20 mouse cellular contexts compared by ENCODE assay signal in the genomic region with DNA sequence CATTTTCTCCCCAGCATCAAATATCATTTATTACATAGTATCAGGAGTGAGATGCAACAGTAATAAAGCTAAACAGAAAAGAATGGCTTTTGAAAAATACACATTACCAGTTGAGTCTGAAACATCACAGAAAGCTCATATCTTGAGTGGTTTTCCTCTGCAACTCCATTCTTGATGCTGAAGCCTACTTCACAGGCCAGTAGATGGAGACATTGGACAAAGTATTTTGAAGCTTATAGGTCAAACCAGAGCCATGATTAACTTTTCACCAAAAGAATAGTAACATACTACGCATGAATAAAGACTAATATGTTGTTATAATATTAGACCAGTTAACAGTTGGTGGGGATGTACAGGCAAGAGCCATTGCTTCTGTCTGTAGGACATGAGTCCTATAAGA. TPM values are rescaled to one million over a fixed set of nuclear protein-coding genes. Genes with fewer than 3 reads are reported as not detected.
DNase-seq lines count a peak whose midpoint lies in the region; ATAC-seq and TF ChIP-seq lines count a peak whose summit lies in the region.
"Had no signal": no experiment of that assay in that cellular context is flagged by ENCODE, and none has a peak within 500 bp of the region (broad histone marks: within the 10 kb centered on the region; RNA-seq: fewer than 3 reads in every experiment).

No protein-coding gene starts in this region.

- H3K27ac ChIP-seq in embryonic facial prominence, embryonic 14.5 days (replicated peaks; ENCODE audit: low read depth, low read length) = no peak overlapping the region
- no peak overlapping the region for H3K27ac ChIP-seq in embryonic facial prominence, embryonic 10.5 days (replicated peaks)
- H3K27ac ChIP-seq in kidney, postnatal 0 days = no peak overlapping the region
- no peak overlapping the region for H3K27ac ChIP-seq in midbrain, postnatal 0 days (ENCODE audit: low read depth, low read length)
- no peak overlapping the region for H3K27ac ChIP-seq in midbrain, embryonic 10.5 days (replicated peaks)
- H3K27ac ChIP-seq in stomach, postnatal 0 days (replicated peaks) = no peak overlapping the region
- H3K27ac ChIP-seq in heart, embryonic 12.5 days (ENCODE audit: poor library complexity, severe bottlenecking) = no peak overlapping the region
- H3K27ac ChIP-seq: forebrain, embryonic 10.5 days; heart, embryonic 10.5 days; liver, embryonic 14.5 days had no signal

- no peaks in the 10 kb centered on the region for H3K36me3 ChIP-seq in embryonic facial prominence, embryonic 14.5 days (ENCODE audit: control insufficient read depth, insufficient read depth, low read length)
- H3K36me3 ChIP-seq in embryonic facial prominence, embryonic 10.5 days (replicated peaks) = no peaks in the 10 kb centered on the region
- no peaks in the 10 kb centered on the region for H3K36me3 ChIP-seq in kidney, postnatal 0 days (ENCODE audit: insufficient read depth, low read length)
- H3K36me3 ChIP-seq in midbrain, postnatal 0 days (ENCODE audit: insufficient read depth, low read length) = no peaks in the 10 kb centered on the region
- H3K36me3 ChIP-seq in midbrain, embryonic 10.5 days = no peaks in the 10 kb centered on the region
- H3K36me3 ChIP-seq in stomach, postnatal 0 days (ENCODE audit: control insufficient read depth, insufficient read depth, low read length) = no peaks in the 10 kb centered on the region
- H3K36me3 ChIP-seq in heart, embryonic 12.5 days = no peaks in the 10 kb centered on the region
- H3K36me3 ChIP-seq: forebrain, embryonic 10.5 days; heart, embryonic 10.5 days had no signal

- H3K4me3 ChIP-seq in embryonic facial prominence, embryonic 14.5 days (ENCODE audit: low read depth, low read length) = no peak overlapping the region
- no peak overlapping the region for H3K4me3 ChIP-seq in embryonic facial prominence, embryonic 10.5 days
- H3K4me3 ChIP-seq in kidney, postnatal 0 days (replicated peaks; ENCODE audit: low read depth, low read length) = no peak overlapping the region
- H3K4me3 ChIP-seq in midbrain, postnatal 0 days (ENCODE audit: low read depth, low read length) = no peak overlapping the region
- no peak overlapping the region for H3K4me3 ChIP-seq in midbrain, embryonic 10.5 days
- no peak overlapping the region for H3K4me3 ChIP-seq in stomach, postnatal 0 days (ENCODE audit: low read depth, low read length)
- no peak overlapping the region for H3K4me3 ChIP-seq in heart, embryonic 12.5 days
- H3K4me3 ChIP-seq: forebrain, embryonic 10.5 days; heart, embryonic 10.5 days had no signal

- 79% methylated on average over 1 of the region's 1 CpGs for WGBS in embryonic facial prominence, embryonic 14.5 days
- WGBS in embryonic facial prominence, embryonic 10.5 days = 96% methylated on average over 1 of the region's 1 CpGs
- WGBS in kidney, postnatal 0 days = 88% methylated on average over 1 of the region's 1 CpGs
- 91% methylated on average over 1 of the region's 1 CpGs for WGBS in midbrain, postnatal 0 days
- WGBS in midbrain, embryonic 10.5 days = 93% methylated on average over 1 of the region's 1 CpGs
- WGBS in stomach, postnatal 0 days = 74% methylated on average over 1 of the region's 1 CpGs
- WGBS in heart, embryonic 12.5 days = 85% methylated on average over 1 of the region's 1 CpGs

- H3K9ac ChIP-seq in embryonic facial prominence, embryonic 14.5 days (ENCODE audit: low read depth, low read length) = no peak overlapping the region
- no peak overlapping the region for H3K9ac ChIP-seq in kidney, postnatal 0 days (ENCODE audit: low read depth, low read length)
- no peak overlapping the region for H3K9ac ChIP-seq in midbrain, postnatal 0 days (replicated peaks; ENCODE audit: low read length, poor library complexity, severe bottlenecking)
- no peak overlapping the region for H3K9ac ChIP-seq in stomach, postnatal 0 days (ENCODE audit: low read length)
- no peak overlapping the region for H3K9ac ChIP-seq in heart, embryonic 12.5 days
- H3K9ac ChIP-seq: liver, embryonic 14.5 days had no signal

- H3K4me1 ChIP-seq in embryonic facial prominence, embryonic 14.5 days (ENCODE audit: control insufficient read depth, insufficient read depth, low read length) = no peaks in the 10 kb centered on the region
- H3K4me1 ChIP-seq in embryonic facial prominence, embryonic 10.5 days = no peaks in the 10 kb centered on the region
- H3K4me1 ChIP-seq in kidney, postnatal 0 days (replicated peaks; ENCODE audit: insufficient read depth, low read length) = no peaks in the 10 kb centered on the region
- no peaks in the 10 kb centered on the region for H3K4me1 ChIP-seq in midbrain, postnatal 0 days (ENCODE audit: insufficient read depth, low read length)
- no peaks in the 10 kb centered on the region for H3K4me1 ChIP-seq in midbrain, embryonic 10.5 days
- H3K4me1 ChIP-seq in stomach, postnatal 0 days (replicated peaks; ENCODE audit: control insufficient read depth, insufficient read depth) = no peaks in the 10 kb centered on the region
- H3K4me1 ChIP-seq in heart, embryonic 12.5 days (replicated peaks) = no peaks in the 10 kb centered on the region
- H3K4me1 ChIP-seq: forebrain, embryonic 10.5 days; heart, embryonic 10.5 days had no signal

- TF ChIP-seq CTCF in kidney, postnatal 0 days (IDR thresholded peaks at IDR 0.05; ENCODE audit: low read depth) = peak; percentile 60
- TF ChIP-seq CTCF in midbrain, postnatal 0 days (IDR thresholded peaks at IDR 0.05) = peak; percentile 56
- peak; percentile 52 for TF ChIP-seq CTCF in stomach, postnatal 0 days (IDR thresholded peaks at IDR 0.05; ENCODE audit: low read depth)

- H3K9me3 ChIP-seq in embryonic facial prominence, embryonic 14.5 days (ENCODE audit: control insufficient read depth, low read length) = no peaks in the 10 kb centered on the region
- no peaks in the 10 kb centered on the region for H3K9me3 ChIP-seq in embryonic facial prominence, embryonic 10.5 days
- H3K9me3 ChIP-seq in kidney, postnatal 0 days (replicated peaks; ENCODE audit: low read length) = no peaks in the 10 kb centered on the region
- no peaks in the 10 kb centered on the region for H3K9me3 ChIP-seq in midbrain, postnatal 0 days (ENCODE audit: low read length)
- H3K9me3 ChIP-seq in midbrain, embryonic 10.5 days (replicated peaks) = no peaks in the 10 kb centered on the region
- no peaks in the 10 kb centered on the region for H3K9me3 ChIP-seq in stomach, postnatal 0 days (ENCODE audit: control insufficient read depth, low read length)
- no peaks in the 10 kb centered on the region for H3K9me3 ChIP-seq in heart, embryonic 12.5 days (replicated peaks)
- H3K9me3 ChIP-seq: forebrain, embryonic 10.5 days; heart, embryonic 10.5 days had no signal

- no peak for TF ChIP-seq EP300 in stomach, postnatal 0 days (optimal IDR thresholded peaks at IDR 0.05)

- no peak overlapping the region for H3K4me2 ChIP-seq in embryonic facial prominence, embryonic 14.5 days (ENCODE audit: low read depth, low read length)
- no peak overlapping the region for H3K4me2 ChIP-seq in kidney, postnatal 0 days (ENCODE audit: low read length)
- no peak overlapping the region for H3K4me2 ChIP-seq in midbrain, postnatal 0 days (ENCODE audit: low read depth, low read length, poor library complexity, severe bottlenecking)
- H3K4me2 ChIP-seq in stomach, postnatal 0 days (replicated peaks; ENCODE audit: low read depth) = no peak overlapping the region
- H3K4me2 ChIP-seq in heart, embryonic 12.5 days = no peak overlapping the region
- H3K4me2 ChIP-seq: midbrain, embryonic 11.5 days had no signal

- H3K27me3 ChIP-seq in embryonic facial prominence, embryonic 14.5 days (replicated peaks; ENCODE audit: control insufficient read depth, insufficient read depth, low read length) = no peaks in the 10 kb centered on the region
- no peaks in the 10 kb centered on the region for H3K27me3 ChIP-seq in embryonic facial prominence, embryonic 10.5 days (replicated peaks; ENCODE audit: low read depth, poor library complexity, severe bottlenecking)
- H3K27me3 ChIP-seq in kidney, postnatal 0 days (ENCODE audit: insufficient read depth, low read length) = no peaks in the 10 kb centered on the region
- no peaks in the 10 kb centered on the region for H3K27me3 ChIP-seq in midbrain, postnatal 0 days (ENCODE audit: insufficient read depth, low read length)
- no peaks in the 10 kb centered on the region for H3K27me3 ChIP-seq in midbrain, embryonic 10.5 days (ENCODE audit: low read depth, poor library complexity, severe bottlenecking)
- no peaks in the 10 kb centered on the region for H3K27me3 ChIP-seq in stomach, postnatal 0 days (ENCODE audit: control insufficient read depth, insufficient read depth, low read length)
- no peaks in the 10 kb centered on the region for H3K27me3 ChIP-seq in heart, embryonic 12.5 days (replicated peaks)

- peak; percentile 24 for DNase-seq in embryonic facial prominence, embryonic 14.5 days (ENCODE audit: low spot score)
- no peak for DNase-seq in embryonic facial prominence, embryonic 10.5 days (ENCODE audit: low spot score)
- peak; percentile 51 for DNase-seq in kidney, postnatal 0 days (ENCODE audit: low spot score)
- no peak for DNase-seq in kidney, adult 8-10 months
- DNase-seq in midbrain, postnatal 0 days (ENCODE audit: low spot score) = peak; percentile 27
- no peak for DNase-seq in midbrain, embryonic 10.5 days (ENCODE audit: low spot score)
- DNase-seq in stomach, postnatal 0 days (ENCODE audit: low spot score) = no peak
- DNase-seq: adrenal gland, adult 8-10 months; cerebellum, adult 8-10 months; cerebellum, postnatal 36 days; heart, postnatal 10 days; kidney, adult 2 months; kidney, postnatal 25 days; thymus, adult 18-20 months; thymus, postnatal 36 days had no signal

- ATAC-seq in embryonic facial prominence, embryonic 14.5 days (ENCODE audit: low read depth) = no peak
- no peak for ATAC-seq in kidney, postnatal 0 days (replicated peaks; ENCODE audit: low FRiP score, low read depth)
- ATAC-seq in midbrain, postnatal 0 days (ENCODE audit: low FRiP score) = no peak
- no peak for ATAC-seq in stomach, postnatal 0 days (ENCODE audit: low FRiP score, low TSS enrichment)
- ATAC-seq in heart, embryonic 12.5 days (ENCODE audit: insufficient number of reproducible peaks, low FRiP score) = no peak

RNA-seq across cellular contexts. Expression of a gene that starts 21.8 kb away (rescaled TPM):
- polyA plus RNA-seq in embryonic facial prominence, embryonic 14.5 days (2014; fragmentation: Nextera tagmentation; extraction: Ambion mirVana) = 0.67 and 0.84 TPM in 2 replicates
- polyA plus RNA-seq in embryonic facial prominence, embryonic 10.5 days (2016; fragmentation: Nextera tagmentation; extraction: Ambion mirVana) = 0.70 and 1.00 TPM in 2 replicates
- polyA plus RNA-seq in kidney, postnatal 0 days (2015; fragmentation: Nextera tagmentation; extraction: Ambion mirVana) = 0.47 TPM in 2 replicates
- 23.1 and 28.2 TPM in 2 replicates for total RNA-seq in midbrain, postnatal 0 days (2014; rRNA removed)
- polyA plus RNA-seq in midbrain, postnatal 0 days (2015; fragmentation: Nextera tagmentation; extraction: Ambion mirVana) = 27.4 and 28.5 TPM in 2 replicates
- polyA plus RNA-seq in midbrain, embryonic 10.5 days (2016; fragmentation: Nextera tagmentation; extraction: Ambion mirVana) = 0.85 and 1.3 TPM in 2 replicates
- polyA plus RNA-seq in stomach, postnatal 0 days (2015; fragmentation: Nextera tagmentation; extraction: Ambion mirVana) = 0.07 TPM in 2 replicates
- polyA plus RNA-seq in heart, embryonic 12.5 days (2016; fragmentation: Nextera tagmentation; extraction: Ambion mirVana) = 0.08 TPM in 1 of 2 replicates, not detected in the other

Comparison
In these comparisons a context has a peak if more than half of its experiments do, and no peak if none do; other contexts are left out.
1. DNase-seq: peak in embryonic facial prominence, embryonic 14.5 days (single experiment), kidney, postnatal 0 days (single experiment) and midbrain, postnatal 0 days (single experiment); none in embryonic facial prominence, embryonic 10.5 days (single experiment), kidney, adult 8-10 months (0 of 2), midbrain, embryonic 10.5 days (single experiment) and stomach, postnatal 0 days (single experiment).
2. RNA of a gene that starts 21.8 kb away (polyA plus RNA-seq): 27.4 to 28.5 TPM in midbrain, postnatal 0 days; 0.70 to 1.00 TPM in embryonic facial prominence, embryonic 10.5 days, 0.85 to 1.3 TPM in midbrain, embryonic 10.5 days, 0.67 to 0.84 TPM in embryonic facial prominence, embryonic 14.5 days, 0.47 TPM in kidney, postnatal 0 days, 0.08 TPM in heart, embryonic 12.5 days and 0.07 TPM in stomach, postnatal 0 days; every median in the first group is over 10 times any median in the second.
3. Peak in every context shown above with its lines, with median percentiles within 50 percentile points of each other: CTCF ChIP-seq.